Mouse (Mus musculus) lung, embryonic 14.5 days (tissue): Measurements from ENCODE around the gene Ptprm. TPM values are rescaled to one million over a fixed set of nuclear protein-coding genes. Genes with fewer than 3 reads are reported as not detected.

ENCODE experiments used
- ATAC-seq: fragments of 200-750 bp; cut with Nextera tagmentation; 2 replicates; pipeline ENCODE4 v1.8.0; 2017; ENCODE audit warnings: mild to moderate bottlenecking, moderate TSS enrichment, moderate library complexity; ENCODE audit not compliant: insufficient read depth
- DNase-seq: peaks from one replicate; pipeline ENCODE4 v3.0.0-alpha.2; 2015
- H3K27ac ChIP-seq: fragments of 300-500 bp; sonication (generic); 2 replicates; pipeline ENCODE4 v1.5.1; 2014; ENCODE audit warnings: low read depth, mild to moderate bottlenecking, moderate library complexity
- H3K27me3 ChIP-seq: fragments of 300-500 bp; sonication (generic); 2 replicates; pipeline ENCODE4 v1.6.1; 2014; ENCODE audit warnings: low read length, control low read depth; ENCODE audit not compliant: insufficient read depth
- H3K36me3 ChIP-seq: fragments of 300-500 bp; sonication (generic); 2 replicates; pipeline ENCODE4 v1.6.1; 2014; ENCODE audit warnings: control low read depth; ENCODE audit not compliant: insufficient read depth
- H3K4me1 ChIP-seq: fragments of 300-500 bp; sonication (generic); 2 replicates; pipeline ENCODE4 v1.6.1; 2014; ENCODE audit warnings: antibody characterized with exemption, control low read depth; ENCODE audit not compliant: insufficient read depth
- H3K4me2 ChIP-seq: fragments of 300-500 bp; sonication (generic); 2 replicates; pipeline ENCODE4 v1.6.1; 2014; ENCODE audit warnings: mild to moderate bottlenecking
- H3K4me3 ChIP-seq: fragments of 300-500 bp; sonication (generic); 2 replicates; pipeline ENCODE4 v1.5.1; 2014; ENCODE audit warnings: low read depth, low read length
- H3K9ac ChIP-seq: fragments of 300-500 bp; sonication (generic); 2 replicates; pipeline ENCODE4 v1.6.1; 2014
- H3K9me3 ChIP-seq: fragments of 300-500 bp; sonication (generic); 2 replicates; pipeline ENCODE4 v1.6.1; 2016; ENCODE audit warnings: low read depth, low read length, control low read depth
- CTCF ChIP-seq: IDR thresholded peaks from 2 replicates; pipeline ENCODE4 v1.5.1; 2016; ENCODE audit warnings: antibody characterized with exemption, low read depth
- WGBS: fragments of 180-500 bp; shearing (Covaris S2); extraction: QIAGEN DNeasy Blood & Tissue Kit; methylation state at CpG from one replicate; pipeline ENCODE4 v1.1.7; 2014; 5-methylcytosine and 5-hydroxymethylcytosine counted together
- polyA plus RNA-seq: library from polyadenylated mRNA; unstranded; fragments of >200 nt; fragmentation: Nextera tagmentation; extraction: Ambion mirVana; gene quantifications from 2 replicates; pipeline ENCODE4 v1.2.1, GENCODE M21; 2014

The Ptprm gene
- polyA plus RNA-seq, 1 experiment from 2014 or later: 45.4 TPM

GRCm38 (mm10) chr17:67016501-67016900, 337.8 kb downstream of the Ptprm start:
- Histone ChIP-seq H3K36me3 (no peaks in the 10 kb centered on the region), H3K9ac (no peak overlapping the region), H3K27me3 (no peaks in the 10 kb centered on the region), H3K4me2 (no peak overlapping the region), H3K4me3 (no peak overlapping the region), H3K9me3 (no peaks in the 10 kb centered on the region), H3K4me1 (no peaks in the 10 kb centered on the region), H3K27ac (0 out of 2 replicates have a peak overlapping the region, but pooled peaks have one; percentile 56)
- ATAC-seq (peak; percentile 63; the same call in 1 of the 2 replicates), DNase-seq (peak; percentile 53)
- no peak for TF ChIP-seq CTCF
- 51% methylated on average over 6 of the region's 6 CpGs for WGBS

DNA sequence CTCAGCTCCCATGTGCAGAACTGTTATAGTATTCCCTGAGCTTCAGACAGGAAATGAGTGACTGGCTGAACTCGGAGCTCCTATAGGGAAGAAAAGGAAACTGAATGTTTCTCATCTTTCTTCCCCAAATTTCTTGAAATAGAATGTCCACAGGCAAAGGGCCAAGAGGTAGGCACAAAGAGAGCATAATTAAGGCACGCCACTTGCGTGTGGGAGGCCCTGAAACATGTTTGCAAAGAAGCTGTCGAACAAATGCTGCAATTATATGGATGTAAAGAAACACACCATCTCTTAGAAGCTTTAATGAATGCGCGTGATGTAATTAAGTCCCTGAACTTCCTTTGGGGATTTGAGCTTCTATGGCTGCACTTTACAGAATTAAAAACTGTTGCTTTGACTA, 341.0 kb downstream of the Ptprm start:
- no peaks in the 10 kb centered on the region for H3K4me1 ChIP-seq
- no peak overlapping the region for H3K4me3 ChIP-seq
- no peak for DNase-seq
- TF ChIP-seq CTCF: no peak
- no peak for ATAC-seq
- H3K36me3 ChIP-seq: no peaks in the 10 kb centered on the region
- H3K27me3 ChIP-seq: no peaks in the 10 kb centered on the region
- no peaks in the 10 kb centered on the region for H3K9me3 ChIP-seq
- H3K27ac ChIP-seq: no peak overlapping the region
- H3K9ac ChIP-seq: no peak overlapping the region
- WGBS: 87% methylated on average over 6 of the region's 6 CpGs
- no peak overlapping the region for H3K4me2 ChIP-seq

- no peak for TF ChIP-seq CTCF
- DNase-seq: no peak
- no peak overlapping the region for H3K27ac ChIP-seq
- no peaks in the 10 kb centered on the region for H3K36me3 ChIP-seq
- no peak for ATAC-seq
- H3K4me2 ChIP-seq: no peak overlapping the region
- H3K9ac ChIP-seq: no peak overlapping the region
- WGBS: 79% methylated on average over 6 of the region's 6 CpGs
- no peak overlapping the region for H3K4me3 ChIP-seq
- H3K9me3 ChIP-seq: no peaks in the 10 kb centered on the region
- H3K4me1 ChIP-seq: no peaks in the 10 kb centered on the region
- H3K27me3 ChIP-seq: no peaks in the 10 kb centered on the region
Observed at GRCm38 (mm10) chr17:67011836-67012583, 342.2 kb downstream of the Ptprm start.

DNA sequence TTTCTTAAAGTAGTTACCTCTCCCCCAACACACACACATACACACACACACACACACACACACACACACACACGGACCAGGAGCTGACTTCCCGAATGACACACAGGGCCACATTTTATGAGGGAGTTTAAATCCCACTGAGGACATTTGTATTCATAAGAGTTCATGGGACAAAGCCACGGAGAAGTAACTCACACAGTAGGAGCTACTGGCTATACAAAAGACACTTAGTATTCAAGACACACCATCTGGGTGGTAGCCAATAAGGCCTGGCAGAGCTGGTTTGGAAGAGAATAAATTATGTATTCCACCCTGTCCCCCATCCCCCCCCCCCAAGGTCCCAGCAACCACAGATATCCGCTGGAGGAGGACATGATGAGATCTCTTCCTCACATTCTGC, 344.1 kb downstream of the Ptprm start:
- no peak for TF ChIP-seq CTCF
- no peaks in the 10 kb centered on the region for H3K27me3 ChIP-seq
- H3K4me3 ChIP-seq: no peak overlapping the region
- WGBS: 83% methylated on average over 4 of the region's 4 CpGs
- no peaks in the 10 kb centered on the region for H3K36me3 ChIP-seq
- H3K9me3 ChIP-seq: no peaks in the 10 kb centered on the region
- no peak overlapping the region for H3K27ac ChIP-seq
- no peak overlapping the region for H3K9ac ChIP-seq
- ATAC-seq (no peak), DNase-seq (no peak)
- H3K4me1 ChIP-seq: no peaks in the 10 kb centered on the region
- no peak overlapping the region for H3K4me2 ChIP-seq

DNA sequence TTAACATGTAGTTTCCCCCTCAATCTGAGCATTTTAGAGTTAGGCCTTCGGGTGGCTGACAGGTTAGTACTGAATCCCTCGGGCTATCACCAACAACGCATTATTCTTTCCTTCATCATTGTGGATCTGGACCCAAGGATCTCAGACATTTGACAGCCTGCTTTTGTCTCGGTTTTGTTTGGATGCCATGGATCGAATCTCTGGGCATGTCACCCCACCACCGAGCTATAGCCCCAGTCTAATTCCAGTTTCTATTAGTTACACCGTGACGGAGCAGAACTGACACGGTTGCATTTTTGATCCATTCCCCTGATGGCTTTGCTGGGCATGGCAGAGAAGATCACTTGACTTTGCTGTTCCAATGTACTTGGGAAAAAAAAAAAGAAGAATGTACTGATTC, 346.1 kb downstream of the Ptprm start:
- DNase-seq: no peak
- H3K4me3 ChIP-seq: no peak overlapping the region

GRCm38 (mm10) chr17:67006740-67007385, 347.4 kb downstream of the Ptprm start:
- ATAC-seq (0 out of 2 replicates have a peak, but pooled peaks have one; percentile 56), DNase-seq (peak; percentile 74)
- H3K9me3 ChIP-seq: no peaks in the 10 kb centered on the region
- H3K4me1 ChIP-seq: no peaks in the 10 kb centered on the region
- H3K4me3 ChIP-seq: no peak overlapping the region
- H3K4me2 ChIP-seq: no peak overlapping the region
- H3K9ac ChIP-seq: no peak overlapping the region
- H3K36me3 ChIP-seq: no peaks in the 10 kb centered on the region
- no peak for TF ChIP-seq CTCF
- 59% methylated on average over 14 of the region's 14 CpGs for WGBS
- H3K27me3 ChIP-seq: no peaks in the 10 kb centered on the region
- peak overlapping the region; percentile 24; the same call in 1 of the 2 replicates for H3K27ac ChIP-seq

More for the DNA sequence above, 346.1 kb downstream of the Ptprm start:
- Histone ChIP-seq H3K9ac (no peak overlapping the region), H3K27me3 (no peaks in the 10 kb centered on the region), H3K9me3 (no peaks in the 10 kb centered on the region), H3K36me3 (no peaks in the 10 kb centered on the region), H3K4me1 (no peaks in the 10 kb centered on the region), H3K27ac (no peak overlapping the region), H3K4me2 (no peak overlapping the region)
- no peak for ATAC-seq
- TF ChIP-seq CTCF: no peak
- WGBS: 90% methylated on average over 9 of the region's 9 CpGs

DNA sequence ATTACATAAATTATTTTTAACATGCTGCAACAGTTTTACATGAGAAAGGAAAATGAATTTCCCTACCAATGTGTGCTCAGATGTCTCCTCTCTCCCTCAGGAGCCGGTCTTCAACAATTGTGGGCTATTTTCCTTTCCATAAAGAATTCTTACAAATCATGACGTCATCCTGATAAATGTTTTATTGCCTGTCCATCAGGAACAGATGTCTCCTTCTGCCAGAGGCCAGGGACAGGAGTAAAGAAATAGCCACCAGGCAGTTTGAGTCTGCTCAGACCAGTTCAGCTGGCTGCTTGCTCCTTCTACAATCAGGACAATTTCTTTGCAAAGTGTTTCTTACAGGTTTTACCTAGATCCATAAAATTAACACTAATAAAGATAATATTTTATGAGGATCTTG, 357.4 kb downstream of the Ptprm start:
- DNase-seq: no peak
- H3K4me1 ChIP-seq: no peaks in the 10 kb centered on the region
- no peaks in the 10 kb centered on the region for H3K36me3 ChIP-seq
- H3K9me3 ChIP-seq: no peaks in the 10 kb centered on the region; the same call in 1 of the 2 replicates
- no peak overlapping the region for H3K27ac ChIP-seq
- no peak overlapping the region for H3K4me2 ChIP-seq
- no peak overlapping the region for H3K4me3 ChIP-seq
- no peak for ATAC-seq
- TF ChIP-seq CTCF: no peak
- no peaks in the 10 kb centered on the region for H3K27me3 ChIP-seq
- H3K9ac ChIP-seq: no peak overlapping the region
- 70% methylated on average over 2 of the region's 2 CpGs for WGBS
